Mouse (Mus musculus) hindbrain, postnatal 0 days (tissue): Measurements from ENCODE around the gene Slfn2. TPM values are rescaled to one million over a fixed set of nuclear protein-coding genes. Genes with fewer than 3 reads are reported as not detected.
A peak's percentile ranks its signal among the peaks of the same experiment; 100 is the strongest.

Experiments used
- ATAC-seq: fragments of 200-750 bp; cut with Nextera tagmentation; 2 replicates; pipeline ENCODE4 v1.8.0; 2017; ENCODE audit warnings: mild to moderate bottlenecking, moderate TSS enrichment, moderate library complexity
- DNase-seq: peaks from one replicate; pipeline ENCODE4 v3.0.0-alpha.2; 2015; ENCODE audit warnings: low spot score
- H3K27ac ChIP-seq: fragments of 300-500 bp; sonication (generic); 2 replicates; pipeline ENCODE4 v1.5.1; 2014; ENCODE audit warnings: mild to moderate bottlenecking
- H3K27me3 ChIP-seq: fragments of 300-500 bp; sonication (generic); 2 replicates; pipeline ENCODE4 v1.6.1; 2014; ENCODE audit warnings: low read length, mixed read lengths; ENCODE audit not compliant: insufficient read depth
- H3K36me3 ChIP-seq: fragments of 300-500 bp; sonication (generic); 2 replicates; pipeline ENCODE4 v1.6.1; 2014; ENCODE audit warnings: low read length, mixed read lengths; ENCODE audit not compliant: insufficient read depth
- H3K4me1 ChIP-seq: fragments of 300-500 bp; sonication (generic); 2 replicates; pipeline ENCODE4 v1.6.1; 2014; ENCODE audit warnings: antibody characterized with exemption, low read length, mixed read lengths; ENCODE audit not compliant: insufficient read depth
- H3K4me2 ChIP-seq: fragments of 300-500 bp; sonication (generic); 2 replicates; pipeline ENCODE4 v1.6.1; 2014; ENCODE audit warnings: low read depth, mild to moderate bottlenecking, low read length, moderate library complexity, mixed read lengths
- H3K4me3 ChIP-seq: fragments of 300-500 bp; sonication (generic); 2 replicates; pipeline ENCODE4 v1.5.1; 2014; ENCODE audit warnings: low read length
- H3K9ac ChIP-seq: fragments of 300-500 bp; sonication (generic); replicated peaks from 2 replicates; pipeline ENCODE4 v1.6.1; 2014; ENCODE audit warnings: mild to moderate bottlenecking, low read length, moderate library complexity, mixed read lengths
- H3K9me3 ChIP-seq: fragments of 300-500 bp; sonication (generic); 2 replicates; pipeline ENCODE4 v1.6.1; 2016; ENCODE audit warnings: low read length, mixed read lengths
- CTCF ChIP-seq: IDR thresholded peaks from 2 replicates; pipeline ENCODE4 v1.5.1; 2016; ENCODE audit warnings: antibody characterized with exemption, control low read depth, low read depth
- WGBS: fragments of 180-500 bp; shearing (Covaris S2); extraction: QIAGEN DNeasy Blood & Tissue Kit; methylation state at CpG from one replicate; pipeline ENCODE4 v1.1.7; 2014; 5-methylcytosine and 5-hydroxymethylcytosine counted together
- polyA plus RNA-seq: library from polyadenylated mRNA; unstranded; fragments of >200 nt; fragmentation: Nextera tagmentation; extraction: Ambion mirVana; gene quantifications from 2 replicates; pipeline ENCODE4 v1.2.1, GENCODE M21; 2015
- total RNA-seq: library from RNA; depleted of rRNA; stranded (reverse); fragments of >200 nt; gene quantifications from 2 replicates; pipeline ENCODE4 v1.2.3, GENCODE M21; 2014

Slfn2 gene
- total and polyA plus RNA-seq, 2 experiments from 2014 or later: 1.6 to 1.7 TPM

DNA sequence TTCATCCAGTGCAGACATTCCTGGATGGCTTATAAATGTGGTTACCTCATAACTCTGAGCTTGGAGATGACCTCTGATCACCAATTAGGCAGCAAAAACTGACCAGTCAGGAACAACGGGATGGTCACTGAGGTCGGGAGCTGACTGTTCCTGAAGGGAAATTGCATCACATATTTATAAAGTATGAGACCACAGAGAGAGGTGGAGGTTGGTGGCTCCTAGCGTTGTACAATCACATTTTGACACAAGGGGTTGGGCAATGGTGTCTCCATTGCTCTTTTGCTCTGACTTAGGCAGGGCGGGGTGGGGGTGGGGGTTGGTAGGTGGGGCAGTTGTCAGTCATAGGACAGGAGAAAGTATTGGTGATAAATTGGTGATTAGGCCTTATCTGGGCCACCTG lies 1.8 kb upstream of the Slfn2 start:
- Histone ChIP-seq H3K4me1 (no peaks in the 10 kb centered on the region), H3K9ac (no peak overlapping the region), H3K9me3 (no peaks in the 10 kb centered on the region), H3K27me3 (no peaks in the 10 kb centered on the region), H3K36me3 (no peaks in the 10 kb centered on the region), H3K27ac (no peak overlapping the region), H3K4me3 (no peak overlapping the region), H3K4me2 (no peak overlapping the region)
- ATAC-seq (no peak), DNase-seq (no peak)
- WGBS: 83% methylated on average over 4 of the region's 4 CpGs
- no peak for TF ChIP-seq CTCF

- no peaks in the 10 kb centered on the region for H3K9me3 ChIP-seq
- H3K4me3 ChIP-seq: no peak overlapping the region
- H3K27me3 ChIP-seq: no peaks in the 10 kb centered on the region
- ATAC-seq: no peak
- no peak overlapping the region for H3K4me2 ChIP-seq
- WGBS: 63% methylated on average over 3 of the region's 3 CpGs
- TF ChIP-seq CTCF: no peak
- no peaks in the 10 kb centered on the region for H3K36me3 ChIP-seq
- DNase-seq: no peak
- no peaks in the 10 kb centered on the region for H3K4me1 ChIP-seq
- no peak overlapping the region for H3K27ac ChIP-seq
- H3K9ac ChIP-seq: no peak overlapping the region
Measured at GRCm38 (mm10) chr11:83063941-83064349, 967 bp upstream of the Slfn2 start.

GRCm38 (mm10) chr11:83065441-83066344 lies 781 bp downstream of the Slfn2 start:
- no peak for DNase-seq
- no peaks in the 10 kb centered on the region for H3K9me3 ChIP-seq
- H3K9ac ChIP-seq: no peak overlapping the region
- H3K27ac ChIP-seq: no peak overlapping the region
- H3K4me1 ChIP-seq: no peaks in the 10 kb centered on the region
- no peak for ATAC-seq
- H3K27me3 ChIP-seq: no peaks in the 10 kb centered on the region
- no peak overlapping the region for H3K4me3 ChIP-seq
- H3K4me2 ChIP-seq: no peak overlapping the region
- H3K36me3 ChIP-seq: no peaks in the 10 kb centered on the region
- TF ChIP-seq CTCF: no peak
- WGBS: 27% methylated on average over 6 of the region's 6 CpGs

DNA sequence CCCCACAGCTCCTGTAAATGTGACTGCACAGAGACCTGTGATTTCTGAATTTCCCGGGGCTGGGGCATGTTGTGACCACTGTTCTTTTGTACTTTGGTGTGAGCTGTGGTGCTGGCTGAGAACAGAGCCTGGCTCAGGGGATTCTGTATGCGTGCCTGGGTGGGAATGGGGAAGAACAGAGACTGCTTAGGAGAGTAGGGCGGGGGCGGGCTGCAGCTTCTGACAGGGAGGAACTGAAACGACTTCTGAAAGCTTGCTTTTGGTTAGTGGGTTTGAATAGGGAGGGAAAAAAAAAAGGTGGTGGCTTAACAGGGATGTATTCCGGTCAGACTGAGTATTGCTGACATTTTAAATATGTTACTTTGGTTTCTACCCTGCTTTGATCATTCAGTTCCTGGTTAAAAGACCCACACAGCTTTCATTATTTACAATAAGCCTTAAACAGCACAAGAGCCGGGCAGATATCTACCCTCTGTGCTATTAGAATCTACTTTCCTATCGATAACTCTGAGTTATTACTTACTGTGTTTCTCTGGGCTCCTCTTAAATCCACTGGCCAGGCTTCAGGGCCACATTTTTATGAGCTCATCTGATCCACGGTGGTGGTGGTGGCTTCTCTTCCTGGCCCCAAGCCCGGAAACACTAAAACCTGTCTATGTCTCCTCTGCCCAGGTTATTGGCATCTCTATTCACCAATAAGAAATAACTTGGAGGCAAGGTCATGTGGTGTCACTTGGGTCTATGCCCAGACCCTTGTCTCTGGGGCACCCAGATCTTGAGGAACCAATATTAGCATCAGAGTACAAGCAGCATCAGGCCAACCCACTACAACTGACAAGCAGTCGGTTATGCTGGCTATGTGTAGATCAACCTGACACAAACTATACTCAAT lies 2.0 kb downstream of the Slfn2 start:
- no peaks in the 10 kb centered on the region for H3K9me3 ChIP-seq
- no peaks in the 10 kb centered on the region for H3K4me1 ChIP-seq
- TF ChIP-seq CTCF: no peak
- no peak overlapping the region for H3K4me2 ChIP-seq
- H3K36me3 ChIP-seq: no peaks in the 10 kb centered on the region
- 43% methylated on average over 11 of the region's 11 CpGs for WGBS
- H3K27ac ChIP-seq: no peak overlapping the region
- no peak overlapping the region for H3K9ac ChIP-seq
- ATAC-seq: no peak; the same call in 1 of the 2 replicates
- no peak overlapping the region for H3K4me3 ChIP-seq
- peak; percentile 54 for DNase-seq
- no peaks in the 10 kb centered on the region for H3K27me3 ChIP-seq

DNA sequence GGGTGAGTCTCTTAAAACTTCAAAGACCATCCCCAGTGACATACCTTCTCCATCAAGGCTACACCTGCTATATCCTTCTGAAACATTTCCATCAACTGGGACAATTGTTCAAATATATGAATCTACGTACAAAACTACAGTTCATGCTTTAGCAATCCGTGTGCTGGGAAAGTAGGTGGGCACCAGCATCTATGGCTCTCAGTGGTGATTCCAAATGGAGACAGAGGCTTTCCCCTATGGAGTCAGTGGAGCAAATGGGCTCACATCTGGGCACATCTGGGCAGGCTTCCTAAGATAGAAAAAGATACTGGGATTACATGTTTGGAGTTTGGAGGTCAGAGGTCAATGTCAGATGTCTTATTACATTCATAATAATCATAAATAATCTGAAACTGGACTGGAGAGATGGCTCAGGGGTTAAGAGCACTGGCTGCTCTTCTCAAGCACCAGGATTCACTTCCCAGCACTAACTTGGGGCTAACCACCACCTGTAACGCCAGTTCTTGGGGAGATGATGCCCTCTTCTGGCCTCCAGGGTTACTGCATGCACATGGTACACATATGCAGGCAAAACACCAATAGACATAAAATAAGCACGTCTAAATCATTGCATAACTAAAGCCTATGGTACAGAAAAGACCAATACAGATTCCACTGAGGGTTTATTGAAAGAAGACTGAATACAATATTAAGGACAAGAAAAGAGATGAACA lies 3.2 kb downstream of the Slfn2 start:
- DNase-seq (no peak), ATAC-seq (no peak)
- Histone ChIP-seq H3K27ac (no peak overlapping the region), H3K4me1 (no peaks in the 10 kb centered on the region), H3K9ac (no peak overlapping the region), H3K4me3 (no peak overlapping the region), H3K36me3 (no peaks in the 10 kb centered on the region), H3K27me3 (no peaks in the 10 kb centered on the region), H3K4me2 (no peak overlapping the region), H3K9me3 (no peaks in the 10 kb centered on the region)
- WGBS: 79% methylated on average over 4 of the region's 4 CpGs
- 0 out of 2 replicates have a peak, but pooled peaks have one; percentile 12 for TF ChIP-seq CTCF

DNA sequence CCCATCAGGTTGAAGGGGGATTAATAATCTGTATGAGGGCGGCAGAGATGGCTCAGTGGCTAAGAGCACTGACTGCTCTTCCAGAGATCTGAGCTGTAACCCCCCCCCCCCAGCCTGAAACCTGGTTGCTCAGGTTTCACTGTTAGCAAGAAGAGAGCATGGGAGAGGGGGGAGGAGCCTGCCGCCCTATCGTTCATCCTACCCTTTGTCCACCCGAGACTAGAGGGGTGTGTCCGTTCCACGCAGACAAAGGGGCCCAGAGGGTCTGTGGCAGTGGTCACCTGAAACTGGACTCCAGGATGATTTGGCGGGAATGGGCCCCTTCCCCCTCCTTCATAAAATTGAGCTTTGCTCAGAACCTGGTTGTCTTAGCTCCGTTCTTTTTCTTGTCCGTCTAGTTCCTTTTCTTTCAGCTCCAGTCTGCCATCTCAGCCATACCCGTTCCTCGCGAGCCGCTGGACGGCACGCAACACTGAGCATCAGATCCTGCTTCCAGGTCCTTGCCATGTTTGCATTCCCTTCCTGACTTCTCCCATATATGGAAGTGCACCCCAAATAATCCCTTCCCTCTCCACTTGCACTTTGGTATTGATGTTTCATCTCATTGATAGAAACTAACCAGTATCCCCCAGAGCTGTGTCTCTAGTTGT lies 5.5 kb downstream of the Slfn2 start:
- 83% methylated on average over 15 of the region's 15 CpGs for WGBS
- Histone ChIP-seq H3K4me1 (no peaks in the 10 kb centered on the region), H3K9me3 (no peaks in the 10 kb centered on the region), H3K9ac (no peak overlapping the region), H3K36me3 (no peaks in the 10 kb centered on the region), H3K4me3 (no peak overlapping the region), H3K27me3 (no peaks in the 10 kb centered on the region), H3K4me2 (no peak overlapping the region), H3K27ac (no peak overlapping the region)
- DNase-seq (no peak), ATAC-seq (no peak)
- no peak for TF ChIP-seq CTCF
